Mouse (Mus musculus) adrenal gland, postnatal 36 days (tissue): ENCODE measurements around the gene Cks1b. TPM values are rescaled to one million over a fixed set of nuclear protein-coding genes. Genes with fewer than 3 reads are reported as not detected.
A peak's percentile ranks its signal among the peaks of the same experiment; 100 is the strongest.

Experiments
- DNase-seq, 2 experiments: peaks; one replicate each; pipeline ENCODE4 v3.0.0; 2021; ENCODE audit warnings: mixed read lengths in 1 of 2
- total RNA-seq, 2 experiments: library from RNA; stranded (reverse); gene quantifications; 2 replicates each; pipeline ENCODE4 v1.2.3; 2021

The Cks1b gene
- total RNA-seq, 2 experiments from 2014 or later = 25.1 to 36.1 TPM

- DNase-seq = no peak
Observed at GRCm38 (mm10) chr3:89383651-89384255, 34.4 kb downstream of the Cks1b start.

- DNase-seq = no peak
Observed at GRCm38 (mm10) chr3:89382950-89383349, 35.2 kb downstream of the Cks1b start.

DNA sequence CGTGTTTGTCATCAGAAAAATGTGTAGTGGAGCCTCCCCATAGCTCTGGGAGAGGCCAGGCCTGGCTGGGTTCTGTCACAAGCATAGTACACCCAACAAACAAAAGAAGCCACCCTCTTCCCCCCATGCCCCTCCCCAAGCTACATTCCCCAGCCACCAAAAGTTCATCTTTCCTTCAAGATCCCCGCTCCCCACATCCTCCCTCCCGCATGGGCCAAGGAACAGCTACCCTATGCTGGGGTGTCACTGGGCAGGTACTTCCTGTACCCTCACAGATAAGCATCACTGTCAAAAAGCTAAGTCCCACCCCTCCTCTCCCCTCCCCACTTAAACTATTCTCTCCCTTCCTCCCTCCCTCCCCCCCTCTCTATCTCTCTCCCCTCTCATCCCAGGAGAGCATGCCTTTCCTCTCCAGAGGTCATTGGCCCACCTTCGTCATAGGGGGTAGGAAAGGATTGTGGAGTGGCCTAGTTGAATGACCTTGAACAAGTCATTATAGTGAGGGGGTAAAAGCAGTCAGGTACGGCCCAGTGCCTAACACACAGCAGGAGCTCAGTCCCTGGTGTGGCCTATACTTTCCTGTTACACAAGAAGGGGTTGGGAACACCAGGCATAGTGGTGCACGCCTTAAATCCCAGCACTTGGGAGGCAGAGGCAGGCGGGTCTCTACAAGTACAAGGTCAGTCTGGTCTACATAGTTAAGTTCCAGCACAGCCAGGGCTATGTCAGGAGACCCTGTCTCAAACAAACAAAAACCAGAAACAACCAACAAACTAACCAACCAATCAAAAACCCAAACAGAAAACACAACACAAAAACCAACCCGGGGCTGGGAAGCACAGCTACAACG lies 35.9 kb downstream of the Cks1b start:
- DNase-seq = no peak

DNA sequence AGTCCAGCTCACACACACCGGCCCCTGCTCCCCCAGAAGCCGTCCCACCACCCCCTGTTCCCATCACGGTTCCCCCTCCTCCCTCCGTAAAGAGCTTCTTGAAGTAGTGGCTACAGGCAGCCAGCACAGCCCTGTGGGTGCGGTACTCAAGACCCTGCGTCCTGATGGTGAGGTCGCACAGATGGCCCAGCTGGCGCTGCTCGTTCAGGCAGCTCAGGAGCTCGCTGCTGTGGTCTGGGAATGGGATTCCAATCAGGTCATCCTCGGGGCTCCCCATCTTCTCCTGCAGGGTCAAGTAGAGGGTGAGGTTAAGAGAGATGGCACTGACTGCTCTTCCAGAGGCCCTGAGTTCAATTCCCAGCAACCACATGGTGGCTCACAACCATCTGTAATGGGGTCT lies 37.0 kb downstream of the Cks1b start:
- no peak for DNase-seq

- no peak for DNase-seq
Observed at GRCm38 (mm10) chr3:89380711-89381110, 37.5 kb downstream of the Cks1b start.

DNA sequence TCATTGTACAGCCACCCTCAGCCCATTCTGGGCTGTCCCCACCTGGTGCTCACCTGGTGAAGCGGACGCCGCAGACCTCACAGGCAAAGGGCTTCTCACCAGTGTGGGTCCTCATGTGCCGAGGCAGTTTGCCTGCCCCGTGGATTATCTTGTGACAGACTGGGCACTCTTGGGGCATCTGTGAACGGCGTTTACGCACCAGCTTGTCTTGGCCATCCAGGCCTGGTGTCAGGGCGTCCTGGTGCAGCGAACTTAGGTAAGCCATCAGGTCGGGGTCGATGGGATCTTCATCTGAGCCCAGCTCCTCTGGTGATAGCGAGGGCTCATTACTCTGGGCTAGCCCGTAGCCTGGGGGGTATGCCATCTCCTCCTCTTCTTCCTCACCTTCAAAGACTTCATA lies 37.9 kb downstream of the Cks1b start:
- no peak for DNase-seq

DNA sequence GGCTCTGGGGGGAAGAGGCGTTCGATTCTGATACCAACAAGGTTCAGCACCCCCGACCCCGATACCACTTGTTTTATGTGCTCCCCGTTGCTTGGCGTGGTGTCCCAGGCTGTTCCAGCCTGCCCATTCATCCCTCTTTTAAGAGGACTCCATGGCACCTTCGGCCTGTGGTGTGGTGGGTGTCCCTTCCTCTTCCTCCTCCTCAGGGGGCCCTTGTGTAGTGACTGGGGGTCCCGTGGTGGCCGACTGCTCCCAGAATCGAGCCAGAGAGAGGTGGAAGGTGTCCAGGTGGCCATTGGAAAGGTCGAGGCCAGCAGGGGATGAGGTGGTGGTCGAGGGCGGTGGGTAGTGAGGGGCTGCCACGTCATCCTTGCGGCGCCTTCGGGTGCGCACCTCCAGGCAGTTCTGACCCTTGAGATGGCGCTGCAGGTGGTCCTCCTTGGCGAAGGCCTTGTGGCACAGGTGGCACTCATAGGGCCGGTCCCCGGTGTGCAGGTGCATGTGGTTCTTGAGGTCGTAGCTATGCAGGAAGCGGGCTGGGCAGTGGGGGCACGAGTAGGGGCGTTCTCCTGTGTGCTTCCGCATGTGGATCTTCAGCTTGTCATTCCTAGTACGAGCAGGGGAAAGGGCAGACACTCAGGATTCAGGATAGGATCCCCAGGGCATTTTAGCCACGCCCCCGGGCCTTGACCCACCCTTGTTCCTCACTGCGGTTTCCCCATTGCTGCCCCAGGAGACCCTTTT lies 38.6 kb downstream of the Cks1b start:
- peak in 1 of 2 experiments; percentile 63 for DNase-seq

- DNase-seq = peak; percentile 78 to 86
Observed at GRCm38 (mm10) chr3:89378394-89379067, 39.7 kb downstream of the Cks1b start.

- no peak for DNase-seq
Observed at GRCm38 (mm10) chr3:89377831-89378230, 40.4 kb downstream of the Cks1b start.

DNA sequence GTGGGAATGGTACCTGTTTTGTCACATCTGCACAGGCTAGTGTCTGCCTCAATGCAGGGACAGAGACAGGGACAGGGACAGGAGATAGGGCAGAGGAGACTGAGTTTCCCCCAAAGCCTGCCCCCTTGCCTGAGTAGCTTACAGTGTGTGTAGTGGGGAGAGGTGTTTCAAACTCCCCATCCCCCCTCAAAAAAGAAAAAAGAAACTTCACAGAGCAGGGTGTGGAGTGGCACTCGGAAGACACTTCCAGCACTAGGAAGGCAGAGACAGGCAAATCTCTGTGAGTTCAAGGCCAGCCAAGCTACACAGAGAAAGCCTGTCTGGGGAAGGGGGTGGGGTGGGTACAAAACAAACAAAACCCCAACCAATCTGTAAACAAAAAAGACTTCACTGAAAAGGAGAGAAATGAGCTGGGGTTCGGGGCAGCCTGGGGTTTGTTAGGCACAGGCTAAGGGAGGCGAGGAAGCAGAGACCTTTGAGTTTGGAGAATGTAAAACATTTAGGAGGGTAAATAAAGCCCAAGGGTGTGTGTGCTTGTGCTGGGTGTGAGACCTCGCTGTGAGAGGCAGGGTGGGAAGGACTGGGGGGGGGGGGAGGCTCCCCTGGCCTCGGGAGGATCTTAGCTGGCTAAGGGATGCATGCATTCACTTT lies 44.5 kb downstream of the Cks1b start:
- no peak for DNase-seq

DNA sequence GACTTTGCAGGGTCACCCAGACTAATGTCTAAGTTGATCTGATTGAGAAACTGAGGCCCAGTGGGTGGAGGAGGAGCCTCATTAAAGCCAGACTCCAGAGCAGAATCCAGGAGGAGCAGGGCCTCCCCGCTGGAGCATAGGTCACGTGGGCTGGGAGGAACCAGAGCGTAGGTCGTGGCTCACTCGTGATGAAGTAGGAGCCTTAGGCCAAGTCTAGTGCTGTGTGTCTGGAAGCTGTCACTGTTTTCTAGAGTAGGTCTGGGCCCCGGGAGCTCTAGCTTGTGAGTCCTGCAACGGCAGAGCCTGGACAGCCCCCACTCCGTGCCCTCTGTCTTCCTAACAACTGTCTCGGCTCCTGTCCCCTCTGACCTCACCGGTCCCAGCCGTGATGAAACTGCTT lies 50.8 kb downstream of the Cks1b start:
- DNase-seq = no peak

DNA sequence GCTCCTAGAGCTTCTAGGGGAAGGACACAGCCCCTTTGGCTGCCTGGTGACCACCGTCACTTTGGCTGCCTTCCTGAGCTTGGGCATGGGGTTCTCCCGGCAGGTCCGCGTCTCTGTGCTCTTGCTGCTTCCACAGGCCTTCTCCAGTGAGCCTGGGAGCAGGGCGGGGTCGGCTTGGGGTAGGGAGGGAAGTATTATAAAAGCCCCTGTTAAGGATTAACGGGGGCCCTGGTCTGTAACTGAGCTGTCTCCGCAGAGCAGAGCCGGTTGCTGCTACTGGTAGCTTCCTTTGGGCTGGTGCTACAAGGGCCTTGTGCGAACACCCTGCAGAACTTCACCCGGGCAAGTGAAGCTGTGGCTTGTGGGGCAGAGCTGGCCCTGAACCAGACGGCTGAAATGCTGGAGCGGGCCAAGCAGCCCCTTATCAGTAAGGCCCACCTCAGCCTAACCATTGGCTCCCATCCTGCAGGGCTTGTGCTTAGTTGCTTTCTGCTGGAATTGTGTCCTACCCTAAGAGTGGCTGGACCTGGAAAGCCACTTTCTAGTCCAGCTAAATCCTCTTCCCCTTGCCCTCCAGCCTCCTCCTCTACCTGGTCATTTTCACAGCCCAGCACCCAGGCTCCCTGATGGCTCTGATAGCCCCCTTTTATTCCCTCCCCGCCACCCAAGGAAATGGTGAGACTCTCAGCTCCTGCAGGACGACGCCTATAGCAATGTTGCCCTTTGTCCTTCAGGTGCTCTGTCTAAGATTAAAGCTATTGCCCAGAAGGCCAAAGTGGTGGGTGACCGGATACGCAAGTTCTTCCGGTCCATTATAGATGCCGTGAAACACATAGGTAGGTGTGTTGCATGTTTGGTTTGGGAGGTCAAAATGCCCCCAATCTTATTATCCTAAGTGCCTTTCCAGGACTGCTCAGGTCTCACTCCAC lies 52.4 kb downstream of the Cks1b start:
- no peak for DNase-seq

Other genes starting within 250 kb of the Cks1b start
- 10 to 100 TPM; 77.5 to 96.1 TPM for gene Scamp3, start 240.9 kb downstream of the Cks1b start, total RNA-seq
- 10 to 100 TPM; 13.5 to 17.1 TPM for gene Fam189b, start 235.2 kb downstream of the Cks1b start, total RNA-seq
- 10 to 100 TPM; 64.2 to 70.6 TPM for gene Gba, start 215.5 kb downstream of the Cks1b start, total RNA-seq
- 10 to 100 TPM in 1 of 2 experiments, 1 to 10 TPM in 1; 7.7 to 11.4 TPM for gene Thbs3, start 203.2 kb downstream of the Cks1b start, total RNA-seq
- 100 to 1,000 TPM; 136 to 165 TPM for gene Mtx1, start 191.3 kb downstream of the Cks1b start, total RNA-seq
- under 1 TPM in 1 of 2 experiments, not detected in 1; 0.56 TPM for gene Muc1, start 189.3 kb downstream of the Cks1b start, total RNA-seq
- gene Krtcap2, start 172.4 kb downstream of the Cks1b start, total RNA-seq = 100 to 1,000 TPM; 114 to 139 TPM
- gene Trim46, start 172.1 kb downstream of the Cks1b start, total RNA-seq = 1 to 10 TPM; 1.3 to 1.6 TPM
- gene Dpm3, start 159.0 kb downstream of the Cks1b start, total RNA-seq = 100 to 1,000 TPM; 117 to 130 TPM
- gene Slc50a1, start 147.8 kb downstream of the Cks1b start, total RNA-seq = 10 to 100 TPM; 42.0 to 47.7 TPM
- 10 to 100 TPM in 1 of 2 experiments, 1 to 10 TPM in 1; 9.8 to 12.5 TPM for gene Efna1, start 137.2 kb downstream of the Cks1b start, total RNA-seq
- under 1 TPM; 0.23 to 0.53 TPM for gene Efna3, start 95.4 kb downstream of the Cks1b start, total RNA-seq
- gene Efna4, start 80.4 kb downstream of the Cks1b start, total RNA-seq = 1 to 10 TPM in 1 of 2 experiments, under 1 TPM in 1; 0.93 to 1.3 TPM
- 10 to 100 TPM; 45.9 to 79.9 TPM for gene Adam15, start 68.4 kb downstream of the Cks1b start, total RNA-seq
- under 1 TPM; 0.20 to 0.56 TPM for gene Dcst2, start 56.4 kb downstream of the Cks1b start, total RNA-seq
- gene Dcst1, start 53.1 kb downstream of the Cks1b start, total RNA-seq = under 1 TPM in 1 of 2 experiments, not detected in 1; 0.56 TPM
- gene Zbtb7b, start 23.6 kb downstream of the Cks1b start, total RNA-seq = 10 to 100 TPM; 71.9 to 85.2 TPM
- gene Lenep, start 15.6 kb downstream of the Cks1b start, total RNA-seq = 1 to 10 TPM in 1 of 2 experiments, under 1 TPM in 1; 0.40 to 1.3 TPM
- gene Flad1, start 6.5 kb downstream of the Cks1b start, total RNA-seq = 10 to 100 TPM; 23.3 to 30.0 TPM
- 10 to 100 TPM; 89.6 to 93.7 TPM for gene Shc1, start 60 bp upstream of the Cks1b start, total RNA-seq
- 10 to 100 TPM; 35.0 to 40.6 TPM for gene Pygo2, start 11.8 kb upstream of the Cks1b start, total RNA-seq
- gene Pbxip1, start 18.3 kb upstream of the Cks1b start, total RNA-seq = 10 to 100 TPM; 47.9 to 56.9 TPM
- 10 to 100 TPM; 25.2 to 36.2 TPM for gene Pmvk, start 36.2 kb upstream of the Cks1b start, total RNA-seq
- 1 to 10 TPM; 3.4 to 3.7 TPM for gene Kcnn3, start 101.8 kb upstream of the Cks1b start, total RNA-seq